Mouse (Mus musculus): ENCODE data around the gene Thap2.

GRCm38 (mm10) chr10:115363151-115363550 is 21.1 kb downstream of the Thap2 start:
- TF ChIP-seq CTCF (IDR thresholded peaks at IDR 0.05; ENCODE audit: borderline replicate concordance, insufficient read depth, low read depth, low read length), result no peak
- TF ChIP-seq POLR2A (IDR thresholded peaks at IDR 0.05; ENCODE audit: borderline replicate concordance, insufficient read depth, low read length), result no peak
